Mouse (Mus musculus): ENCODE measurements around the gene Pmpca. TPM values are rescaled to one million over a fixed set of nuclear protein-coding genes. Genes with fewer than 3 reads are reported as not detected.

The Pmpca gene
- polyA plus RNA-seq, 1 experiment, result 18.3 TPM

- H3K9me3 ChIP-seq (ENCODE audit: control insufficient read depth, low read length), result no peaks in the 10 kb centered on the region
- H3K27me3 ChIP-seq (ENCODE audit: control insufficient read depth), result no peaks in the 10 kb centered on the region
- peaks cover 22% of the 10 kb centered on the region for H3K36me3 ChIP-seq (ENCODE audit: control insufficient read depth)
- H3K4me3 ChIP-seq (replicated peaks), result peak overlapping the region; percentile 80
- peaks cover 29% of the 10 kb centered on the region for H3K4me1 ChIP-seq (ENCODE audit: control insufficient read depth)
- TF ChIP-seq GATA1 (IDR thresholded peaks at IDR 0.05; ENCODE audit: low read length) (no peak), TAL1 (IDR thresholded peaks at IDR 0.05; ENCODE audit: low read length) (no peak)
These were observed 35.8 kb upstream of the Pmpca start for GRCm38 (mm10) chr2:26353066-26353980.

GRCm38 (mm10) chr2:26354401-26354800 is 34.7 kb upstream of the Pmpca start:
- H3K4me1 ChIP-seq (ENCODE audit: control insufficient read depth), result peaks cover 29% of the 10 kb centered on the region
- H3K36me3 ChIP-seq (ENCODE audit: control insufficient read depth), result peaks cover 12% of the 10 kb centered on the region
- no peak overlapping the region for H3K4me3 ChIP-seq (replicated peaks)
- H3K9me3 ChIP-seq (ENCODE audit: control insufficient read depth, low read length), result no peaks in the 10 kb centered on the region
- TF ChIP-seq TAL1 (IDR thresholded peaks at IDR 0.05; ENCODE audit: low read length), result no peak
- no peaks in the 10 kb centered on the region for H3K27me3 ChIP-seq (ENCODE audit: control insufficient read depth)

- Histone ChIP-seq H3K36me3 (ENCODE audit: control insufficient read depth) (no peaks in the 10 kb centered on the region), H3K9me3 (ENCODE audit: control insufficient read depth, low read length) (no peaks in the 10 kb centered on the region), H3K4me3 (replicated peaks) (no peak overlapping the region), H3K4me1 (ENCODE audit: control insufficient read depth) (peaks cover 22% of the 10 kb centered on the region), H3K27me3 (ENCODE audit: control insufficient read depth) (no peaks in the 10 kb centered on the region)
- TF ChIP-seq GATA1 (IDR thresholded peaks at IDR 0.05; ENCODE audit: low read length) (no peak), TAL1 (IDR thresholded peaks at IDR 0.05; ENCODE audit: low read length) (no peak)
These were observed 32.9 kb upstream of the Pmpca start for GRCm38 (mm10) chr2:26356231-26356630.

DNA sequence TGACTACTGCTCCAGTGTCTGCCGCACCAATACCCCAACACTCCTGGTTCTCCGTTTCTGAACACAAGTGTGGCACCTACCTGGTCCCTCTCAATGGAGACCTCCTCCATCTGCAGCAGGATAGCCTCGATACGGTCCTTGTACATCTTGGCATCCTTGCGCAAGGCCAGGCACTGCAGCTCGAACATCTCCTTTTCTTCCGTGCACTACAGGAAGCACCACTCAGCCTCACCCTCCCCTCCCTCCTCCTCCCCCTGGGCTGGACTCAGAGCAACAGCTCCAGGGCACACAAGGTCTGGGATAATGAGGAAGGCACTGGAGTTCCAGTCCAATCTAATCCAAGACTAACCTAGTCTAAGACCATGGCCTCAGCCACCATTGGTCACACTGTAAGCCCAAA is 32.5 kb upstream of the Pmpca start:
- no peaks in the 10 kb centered on the region for H3K27me3 ChIP-seq (ENCODE audit: control insufficient read depth)
- TF ChIP-seq GATA1 (IDR thresholded peaks at IDR 0.05; ENCODE audit: low read length), result no peak
- TF ChIP-seq TAL1 (IDR thresholded peaks at IDR 0.05; ENCODE audit: low read length), result no peak
- no peaks in the 10 kb centered on the region for H3K36me3 ChIP-seq (ENCODE audit: control insufficient read depth)
- H3K4me1 ChIP-seq (ENCODE audit: control insufficient read depth), result peaks cover 18% of the 10 kb centered on the region
- no peaks in the 10 kb centered on the region for H3K9me3 ChIP-seq (ENCODE audit: control insufficient read depth, low read length)
- no peak overlapping the region for H3K4me3 ChIP-seq (replicated peaks)

DNA sequence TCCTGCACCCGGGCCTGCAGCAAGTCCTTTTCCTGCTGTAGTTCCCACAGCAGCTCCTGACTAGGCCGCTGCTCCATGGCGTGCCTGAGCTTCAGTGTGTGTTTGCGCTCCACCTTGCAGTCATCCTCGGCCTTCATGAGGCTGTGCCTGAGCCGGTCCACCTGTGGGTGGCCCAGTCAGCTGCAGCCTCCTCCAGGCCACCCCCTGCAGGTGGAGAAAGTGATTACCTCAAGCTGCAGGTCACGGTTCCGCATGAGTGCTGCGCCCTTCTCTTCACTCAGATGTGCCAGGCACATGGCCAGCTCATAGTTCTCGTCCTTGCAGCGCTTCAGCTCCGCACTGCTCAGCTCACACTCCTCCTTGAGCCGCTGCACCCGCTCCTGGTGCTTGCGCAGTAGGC is 31.7 kb upstream of the Pmpca start:
- TF ChIP-seq TAL1 (IDR thresholded peaks at IDR 0.05; ENCODE audit: low read length), result no peak
- no peak for TF ChIP-seq GATA1 (IDR thresholded peaks at IDR 0.05; ENCODE audit: low read length)
- peaks cover 11% of the 10 kb centered on the region for H3K4me1 ChIP-seq (ENCODE audit: control insufficient read depth)
- no peaks in the 10 kb centered on the region; the same call in 1 of the 2 replicates for H3K36me3 ChIP-seq (ENCODE audit: control insufficient read depth)
- H3K27me3 ChIP-seq (ENCODE audit: control insufficient read depth), result no peaks in the 10 kb centered on the region
- no peaks in the 10 kb centered on the region for H3K9me3 ChIP-seq (ENCODE audit: control insufficient read depth, low read length)
- H3K4me3 ChIP-seq (replicated peaks), result no peak overlapping the region

GRCm38 (mm10) chr2:26358667-26359320 is 30.3 kb upstream of the Pmpca start:
- H3K27me3 ChIP-seq (ENCODE audit: control insufficient read depth), result no peaks in the 10 kb centered on the region
- H3K4me3 ChIP-seq (replicated peaks), result no peak overlapping the region
- H3K9me3 ChIP-seq (ENCODE audit: control insufficient read depth, low read length), result no peaks in the 10 kb centered on the region
- peaks cover 13% of the 10 kb centered on the region for H3K36me3 ChIP-seq (ENCODE audit: control insufficient read depth)
- H3K4me1 ChIP-seq (ENCODE audit: control insufficient read depth), result peaks cover 3% of the 10 kb centered on the region
- TF ChIP-seq TAL1 (IDR thresholded peaks at IDR 0.05; ENCODE audit: low read length), result no peak
- TF ChIP-seq GATA1 (IDR thresholded peaks at IDR 0.05; ENCODE audit: low read length), result no peak

- peaks cover 25% of the 10 kb centered on the region for H3K36me3 ChIP-seq (ENCODE audit: control insufficient read depth)
These were observed 29.2 kb upstream of the Pmpca start for GRCm38 (mm10) chr2:26359983-26360382.

DNA sequence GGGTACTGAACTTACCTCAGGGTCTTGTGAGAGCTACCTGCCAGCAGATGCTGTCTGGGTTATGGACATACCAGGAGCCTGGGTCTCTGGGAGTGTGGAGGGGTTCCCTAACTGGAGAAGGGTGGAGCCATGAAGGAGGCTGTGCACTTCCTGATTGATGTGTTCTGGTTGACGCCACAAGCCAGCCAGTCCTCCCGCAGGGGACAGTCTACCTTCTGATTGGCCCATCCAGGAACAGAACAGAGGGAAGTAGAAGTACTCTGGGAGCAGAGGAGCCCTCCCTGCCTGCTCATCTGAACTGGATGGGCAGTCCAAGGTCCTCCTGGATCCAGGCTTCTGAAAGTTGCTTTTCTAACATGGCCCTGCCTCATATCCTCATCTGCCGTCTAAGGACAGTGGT is 28.4 kb upstream of the Pmpca start, which contains the start of gene Card9:
Gene Card9, minus strand, starts transcription at position 147 of the 400 bp plus-strand sequence.
- Histone ChIP-seq H3K4me3 (replicated peaks) (no peak within 1 kb of the TSS), H3K4me1 (ENCODE audit: control insufficient read depth) (peaks cover 3% of the 10 kb centered on the region), H3K9me3 (ENCODE audit: control insufficient read depth, low read length) (no peaks in the 10 kb centered on the region), H3K36me3 (ENCODE audit: control insufficient read depth) (peaks cover 32% of the 10 kb centered on the region), H3K27me3 (ENCODE audit: control insufficient read depth) (no peaks in the 10 kb centered on the region)
- TF ChIP-seq GATA1 (IDR thresholded peaks at IDR 0.05; ENCODE audit: low read length) (no peak), TAL1 (IDR thresholded peaks at IDR 0.05; ENCODE audit: low read length) (no peak)

More at GRCm38 (mm10) chr2:26359983-26360382, 29.2 kb upstream of the Pmpca start:
- Histone ChIP-seq H3K4me1 (ENCODE audit: control insufficient read depth) (peaks cover 3% of the 10 kb centered on the region), H3K4me3 (replicated peaks) (no peak overlapping the region), H3K9me3 (ENCODE audit: control insufficient read depth, low read length) (no peaks in the 10 kb centered on the region), H3K27me3 (ENCODE audit: control insufficient read depth) (no peaks in the 10 kb centered on the region)
- no peak for TF ChIP-seq GATA1 (IDR thresholded peaks at IDR 0.05; ENCODE audit: low read length)
- TF ChIP-seq TAL1 (IDR thresholded peaks at IDR 0.05; ENCODE audit: low read length), result no peak

DNA sequence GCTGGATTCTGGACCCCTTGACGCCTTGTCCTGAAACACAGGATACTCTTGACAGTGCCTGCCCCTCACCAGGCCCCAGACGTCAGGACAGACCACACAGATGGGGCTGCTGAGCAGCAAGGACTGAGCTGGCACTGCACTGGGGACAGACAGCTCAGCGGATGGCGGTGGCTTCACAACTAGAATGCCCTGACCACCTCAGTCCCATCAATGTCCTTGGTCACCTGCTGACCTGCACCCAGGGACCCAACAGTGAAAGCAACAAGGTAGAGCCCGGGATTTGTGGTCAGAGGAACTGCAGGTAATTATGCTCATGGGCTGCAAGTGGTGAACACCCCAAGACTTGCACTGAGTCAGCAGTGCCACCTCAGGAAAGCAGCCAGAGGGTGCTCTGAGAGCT is 26.1 kb upstream of the Pmpca start:
- H3K4me1 ChIP-seq (ENCODE audit: control insufficient read depth), result peaks cover 3% of the 10 kb centered on the region
- TF ChIP-seq GATA1 (IDR thresholded peaks at IDR 0.05; ENCODE audit: low read length), result no peak
- TF ChIP-seq TAL1 (IDR thresholded peaks at IDR 0.05; ENCODE audit: low read length), result no peak
- H3K36me3 ChIP-seq (ENCODE audit: control insufficient read depth), result peaks cover 55% of the 10 kb centered on the region
- H3K4me3 ChIP-seq (replicated peaks), result no peak overlapping the region
- no peaks in the 10 kb centered on the region for H3K9me3 ChIP-seq (ENCODE audit: control insufficient read depth, low read length)
- no peaks in the 10 kb centered on the region for H3K27me3 ChIP-seq (ENCODE audit: control insufficient read depth)

All from erythroblast, embryonic 14.5 days (primary cell).